Mouse (Mus musculus) heart, adult 9 months (tissue): ENCODE measurements around the gene Rb1.
A peak's percentile ranks its signal among the peaks of the same experiment; 100 is the strongest.

Experiments
- DNase-seq, 2 experiments: peaks; one replicate each; pipeline ENCODE4 v3.0.0; 2022; ENCODE audit warnings: low spot score in 2 of 2

The Rb1 gene

DNA sequence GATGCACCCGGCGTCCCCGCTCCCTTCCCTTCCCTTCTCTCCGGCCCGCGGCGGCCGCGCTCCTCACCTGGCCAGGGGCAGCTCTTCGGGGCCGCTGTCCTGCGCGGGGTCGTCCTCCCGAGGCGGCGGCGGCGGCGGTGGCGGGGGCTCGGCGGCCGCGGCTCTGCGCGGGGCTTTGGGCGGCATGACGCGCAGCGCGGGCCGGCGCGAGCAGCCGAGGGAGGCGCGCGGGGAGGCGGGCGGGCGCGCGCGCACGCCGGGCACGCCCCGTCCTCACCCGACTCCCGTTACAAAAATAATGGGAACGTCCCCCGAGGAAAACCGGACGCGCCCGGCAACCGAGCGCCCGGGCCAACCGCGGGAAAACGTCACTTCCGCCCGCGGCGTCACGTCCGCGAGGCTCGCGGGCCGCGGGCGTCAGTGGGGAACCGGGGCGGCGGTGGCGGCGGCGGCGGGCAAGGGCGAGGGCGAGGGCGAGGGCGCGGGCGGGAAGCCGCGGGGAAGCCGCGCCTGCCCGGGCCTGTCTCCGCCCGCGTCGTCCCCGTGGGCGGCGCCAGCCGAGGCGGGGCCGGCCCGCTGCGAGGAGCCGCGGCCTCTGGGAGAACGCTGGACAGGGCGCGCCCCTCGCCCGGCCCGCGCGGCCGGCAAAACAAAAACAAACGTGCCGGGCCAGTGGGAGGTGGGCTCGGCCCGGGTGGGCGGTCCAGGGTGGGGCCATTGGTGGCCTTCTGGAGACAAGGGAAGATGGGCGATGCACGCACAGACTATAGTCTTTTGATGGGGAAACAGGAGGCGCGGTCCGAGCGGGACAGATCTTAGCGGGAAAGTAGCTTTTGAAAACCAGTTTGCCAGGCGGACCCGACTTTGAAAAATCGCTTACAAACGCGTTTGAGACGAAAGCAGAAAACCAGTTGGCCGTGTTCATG is at the start of gene Rb1:
Rb1 (minus strand) TSS at position 367 of the 926 bp plus-strand sequence.
- DNase-seq = peak; percentile 84 to 86

DNA sequence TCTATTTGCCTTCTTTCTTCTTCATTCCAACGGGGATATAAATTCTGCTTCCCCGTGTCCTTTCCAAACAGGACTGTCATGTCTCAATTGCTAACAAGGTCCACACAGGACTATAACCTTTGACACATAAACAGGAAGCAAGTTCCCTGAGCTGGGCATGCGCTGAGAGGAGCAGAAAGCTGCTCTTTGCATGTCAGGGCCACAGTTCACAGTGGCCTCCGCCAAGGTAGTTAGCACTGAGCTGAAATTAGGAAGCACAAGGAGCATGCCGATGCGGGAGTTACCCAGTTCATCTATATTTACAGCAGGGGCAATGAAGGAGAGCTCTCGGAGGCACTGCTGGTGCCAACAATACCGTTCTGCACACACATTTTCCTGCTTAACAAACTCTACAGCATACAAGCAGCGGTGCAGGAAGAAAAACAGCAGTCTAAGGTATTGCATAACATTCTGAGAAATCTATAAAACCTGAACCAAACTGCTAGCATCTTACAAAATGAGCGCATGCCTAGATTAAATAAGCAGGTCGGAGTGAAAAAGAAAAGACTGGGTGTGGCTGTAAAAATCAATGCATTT is 48.8 kb upstream of the Rb1 start:
- peak; percentile 40 to 54 for DNase-seq

DNA sequence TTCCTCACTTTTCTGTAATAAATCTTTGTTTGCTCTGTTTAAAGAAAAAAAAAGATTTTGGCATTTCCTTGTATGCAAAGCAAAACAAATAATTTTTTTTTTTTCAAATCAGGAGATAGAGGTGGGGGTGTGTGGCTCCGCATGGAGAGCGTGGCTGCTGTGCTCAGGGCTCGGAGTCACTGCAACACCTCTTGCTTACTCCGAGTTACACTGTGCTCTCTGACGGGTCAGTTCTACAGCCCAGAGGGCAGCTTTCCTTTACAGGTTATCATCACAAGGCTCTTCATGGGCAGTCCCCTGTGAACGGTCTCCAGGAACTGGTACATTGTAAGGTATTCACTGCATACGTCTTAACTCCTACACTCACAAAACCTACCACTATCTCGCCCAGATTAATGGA is 48.0 kb upstream of the Rb1 start:
- DNase-seq = no peak

GRCm38 (mm10) chr14:73372990-73373389 is 47.4 kb upstream of the Rb1 start:
- no peak for DNase-seq

- no peak for DNase-seq
These were observed 46.0 kb upstream of the Rb1 start for GRCm38 (mm10) chr14:73371577-73371976.

GRCm38 (mm10) chr14:73370695-73371372 is 45.2 kb upstream of the Rb1 start:
- no peak for DNase-seq

- no peak for DNase-seq
These were observed 44.6 kb upstream of the Rb1 start for GRCm38 (mm10) chr14:73370078-73370670.

GRCm38 (mm10) chr14:73369634-73370033 is 44.0 kb upstream of the Rb1 start:
- DNase-seq = no peak

- DNase-seq = no peak
These were observed 43.3 kb upstream of the Rb1 start for GRCm38 (mm10) chr14:73368966-73369365.

GRCm38 (mm10) chr14:73368221-73368620 is 42.6 kb upstream of the Rb1 start:
- no peak for DNase-seq

- no peak for DNase-seq
These were observed 40.7 kb upstream of the Rb1 start for GRCm38 (mm10) chr14:73366278-73366677.

DNA sequence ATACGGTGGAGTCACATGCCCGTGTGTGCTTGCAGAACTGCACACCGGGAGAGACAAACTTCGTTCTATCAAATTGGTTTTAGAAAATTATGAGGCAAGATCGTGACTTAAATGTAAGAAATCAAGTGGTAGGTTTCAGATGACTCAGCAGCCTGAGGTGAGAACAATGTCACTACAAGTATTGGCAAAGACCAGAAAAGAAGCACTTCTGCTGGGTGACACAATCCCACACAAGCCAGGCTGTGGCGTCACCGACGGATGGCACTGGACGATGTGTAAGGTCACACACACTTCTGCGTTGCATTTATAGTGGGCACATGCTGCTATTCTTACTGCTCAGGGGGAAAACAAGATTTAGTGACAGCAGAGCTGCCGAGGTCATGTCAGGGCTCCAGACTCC is 38.2 kb upstream of the Rb1 start:
- no peak for DNase-seq

- DNase-seq = no peak
These were observed 29.1 kb upstream of the Rb1 start for GRCm38 (mm10) chr14:73354700-73355099.

DNA sequence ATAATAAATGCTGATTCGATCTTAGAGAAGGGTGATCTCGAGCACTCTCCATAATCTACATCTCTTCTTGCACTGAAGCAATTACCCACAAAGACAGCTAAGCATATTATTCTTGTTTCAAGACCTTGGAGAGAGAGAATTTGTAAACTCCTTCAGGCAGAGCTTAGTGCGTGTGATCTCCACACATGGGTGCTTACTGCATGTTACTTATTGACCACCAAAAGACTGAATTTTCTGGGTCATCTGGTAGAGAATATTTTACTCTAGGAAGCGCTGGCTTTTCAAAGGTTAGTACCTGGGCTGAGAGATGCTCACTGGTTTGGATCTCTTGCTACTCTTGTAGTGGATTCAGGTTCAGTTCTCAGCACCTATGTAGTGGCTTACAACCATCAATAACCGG is 25.5 kb upstream of the Rb1 start:
- DNase-seq = no peak

DNA sequence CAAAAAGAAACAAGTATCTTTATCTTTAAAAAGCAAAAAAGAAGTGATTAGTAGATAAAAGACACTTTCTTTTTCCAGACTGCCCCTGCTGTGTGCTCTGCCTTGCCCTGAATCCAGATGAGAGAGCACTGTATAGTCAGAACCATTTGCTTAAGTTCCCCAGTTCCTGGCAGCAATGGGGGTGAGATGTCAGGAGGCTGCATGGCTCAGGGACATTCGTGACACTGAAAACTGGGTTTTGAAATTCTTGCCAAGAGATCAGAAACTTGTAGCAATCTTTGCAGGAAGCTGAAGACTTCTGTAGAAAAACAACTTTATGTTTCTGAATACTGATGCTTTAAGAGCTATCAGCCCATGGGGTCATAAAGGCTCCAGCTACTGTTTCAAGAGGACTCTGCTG is 24.4 kb upstream of the Rb1 start:
- no peak for DNase-seq

DNA sequence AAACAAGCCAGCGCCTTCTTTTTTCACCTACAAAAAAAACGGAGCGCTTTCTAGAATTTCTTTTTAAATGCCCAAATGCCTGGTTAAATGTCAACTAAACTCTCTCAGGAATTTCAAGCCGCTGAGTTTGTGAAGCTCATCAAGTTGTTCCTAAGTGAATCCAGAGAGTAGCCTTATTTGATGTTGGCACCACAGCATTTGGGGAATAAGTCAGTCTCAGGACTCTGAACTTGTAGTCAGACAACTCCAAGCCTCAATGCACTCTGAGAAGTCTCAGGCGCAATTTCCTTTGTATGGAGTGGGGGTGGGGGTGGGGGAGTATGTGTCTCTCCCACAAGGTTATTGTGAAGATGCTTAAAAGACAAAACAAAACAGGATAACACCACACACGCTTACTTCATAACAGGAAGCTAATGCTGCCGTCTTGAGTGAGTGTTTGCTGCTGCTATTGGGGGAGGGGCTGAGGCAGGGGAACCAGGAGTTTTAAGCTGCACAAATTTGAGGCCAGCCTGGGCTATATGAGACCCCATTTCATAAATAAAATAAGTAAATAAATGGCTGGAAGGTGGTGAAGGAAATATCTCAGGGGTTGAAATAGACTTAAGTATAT is 23.5 kb upstream of the Rb1 start:
- DNase-seq = no peak

DNA sequence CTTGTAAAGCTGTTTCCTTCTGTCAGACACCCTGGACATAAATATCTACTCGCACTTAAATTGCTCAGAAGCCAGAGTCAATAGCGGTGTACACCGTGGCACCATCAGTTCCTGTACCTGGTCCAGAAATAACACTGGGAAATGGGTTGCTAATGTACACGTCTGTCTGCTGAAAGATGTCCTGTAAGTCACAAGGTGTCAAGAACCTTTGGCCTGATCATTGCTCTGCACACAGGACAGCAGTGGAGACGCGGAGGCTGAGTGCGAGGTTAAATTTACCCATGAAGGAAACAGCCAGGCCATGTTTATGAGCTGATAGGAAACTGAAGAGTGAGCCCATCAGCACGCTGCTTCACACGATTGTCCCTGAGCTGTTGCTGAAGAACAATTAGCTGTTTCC is 21.7 kb upstream of the Rb1 start:
- peak; percentile 29 to 36 for DNase-seq

DNA sequence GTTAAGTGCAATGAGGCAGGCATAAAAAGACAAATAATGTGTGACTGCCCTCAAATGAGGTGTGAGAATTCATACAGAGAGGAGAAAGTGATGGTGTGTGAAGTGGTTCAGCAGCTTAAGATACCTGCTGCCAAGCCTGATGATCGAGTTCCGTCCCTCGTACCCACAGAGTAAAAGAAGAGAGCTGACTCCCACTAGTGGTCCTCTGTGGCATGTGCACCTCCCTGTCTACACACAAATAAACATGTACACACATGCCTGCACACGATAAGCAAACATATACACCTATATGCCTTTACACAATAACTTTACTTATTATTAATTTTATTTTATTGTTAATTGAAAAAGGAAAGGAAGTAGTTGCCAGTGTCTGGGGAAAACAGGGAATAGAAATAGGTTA is 20.0 kb upstream of the Rb1 start:
- DNase-seq = no peak

- no peak for DNase-seq
These were observed 14.6 kb upstream of the Rb1 start for GRCm38 (mm10) chr14:73340051-73340755.

DNA sequence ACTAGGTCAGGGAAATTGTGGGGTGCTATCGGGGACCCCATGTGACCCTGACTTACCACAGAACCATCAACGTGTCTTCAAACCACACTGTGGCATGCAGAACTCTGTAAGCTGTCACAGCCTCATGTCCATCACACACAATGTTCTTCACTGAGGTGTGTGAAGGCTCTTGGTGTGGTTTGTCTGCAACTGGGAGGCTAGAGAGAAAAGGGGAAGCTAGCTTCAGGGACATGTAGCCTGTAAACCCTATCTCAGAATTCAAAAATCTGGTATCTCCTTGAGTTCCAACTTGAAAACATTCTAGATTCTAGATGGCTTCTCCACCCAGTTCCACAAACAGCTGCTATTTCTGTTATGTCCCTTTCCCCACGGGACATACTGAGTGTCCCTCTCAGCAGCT is 14.0 kb upstream of the Rb1 start:
- DNase-seq = no peak
